Mouse (Mus musculus) hindbrain, embryonic 11.5 days (tissue): ENCODE data around the gene Hnf4a. TPM values are rescaled to one million over a fixed set of nuclear protein-coding genes. Genes with fewer than 3 reads are reported as not detected.

ENCODE experiments used
- ATAC-seq: fragments of 200-750 bp; cut with Nextera tagmentation; 2 replicates; pipeline ENCODE4 v1.8.0; 2017; ENCODE audit warnings: mild to moderate bottlenecking, moderate TSS enrichment, moderate library complexity; ENCODE audit not compliant: low FRiP score
- DNase-seq: peaks from one replicate; pipeline ENCODE4 v3.0.0-alpha.2; 2015; ENCODE audit warnings: low spot score
- H3K27ac ChIP-seq: fragments of 300-500 bp; sonication (generic); 2 replicates; pipeline ENCODE4 v1.5.1; 2014; ENCODE audit warnings: mild to moderate bottlenecking, low read depth, low read length
- H3K27me3 ChIP-seq: fragments of 300-500 bp; sonication (generic); 2 replicates; pipeline ENCODE4 v1.6.1; 2014; ENCODE audit warnings: mild to moderate bottlenecking, low read length, moderate library complexity, mixed read lengths; ENCODE audit not compliant: control insufficient read depth, insufficient read depth
- H3K36me3 ChIP-seq: fragments of 300-500 bp; sonication (generic); 2 replicates; pipeline ENCODE4 v1.6.1; 2014; ENCODE audit warnings: mild to moderate bottlenecking, low read length, moderate library complexity, mixed read lengths; ENCODE audit not compliant: control insufficient read depth, insufficient read depth
- H3K4me1 ChIP-seq: fragments of 300-500 bp; sonication (generic); replicated peaks from 2 replicates; pipeline ENCODE4 v1.6.1; 2014; ENCODE audit warnings: low read length, mixed read lengths; ENCODE audit not compliant: control insufficient read depth, insufficient read depth
- H3K4me2 ChIP-seq: fragments of 300-500 bp; sonication (generic); replicated peaks from 2 replicates; pipeline ENCODE4 v1.6.1; 2014; ENCODE audit warnings: mild to moderate bottlenecking, low read depth, low read length
- H3K4me3 ChIP-seq: fragments of 300-500 bp; sonication (generic); 2 replicates; pipeline ENCODE4 v1.5.1; 2014; ENCODE audit warnings: low read depth, low read length
- H3K9ac ChIP-seq: fragments of 300-500 bp; sonication (generic); 2 replicates; pipeline ENCODE4 v1.6.1; 2014; ENCODE audit warnings: low read depth, low read length
- H3K9me3 ChIP-seq: fragments of 300-500 bp; sonication (generic); 2 replicates; pipeline ENCODE4 v1.6.1; 2016; ENCODE audit warnings: low read length; ENCODE audit not compliant: control insufficient read depth
- WGBS: fragments of 180-500 bp; shearing (Covaris S2); extraction: QIAGEN DNeasy Blood & Tissue Kit; methylation state at CpG from one replicate; pipeline ENCODE4 v1.1.7; 2014; 5-methylcytosine and 5-hydroxymethylcytosine counted together
- polyA plus RNA-seq: library from polyadenylated mRNA; unstranded; fragments of >200 nt; fragmentation: Nextera tagmentation; extraction: Ambion mirVana; gene quantifications from 2 replicates; pipeline ENCODE4 v1.2.1, GENCODE M21; 2014

Gene Hnf4a
- polyA plus RNA-seq, 1 experiment from 2014 or later: not detected

DNA sequence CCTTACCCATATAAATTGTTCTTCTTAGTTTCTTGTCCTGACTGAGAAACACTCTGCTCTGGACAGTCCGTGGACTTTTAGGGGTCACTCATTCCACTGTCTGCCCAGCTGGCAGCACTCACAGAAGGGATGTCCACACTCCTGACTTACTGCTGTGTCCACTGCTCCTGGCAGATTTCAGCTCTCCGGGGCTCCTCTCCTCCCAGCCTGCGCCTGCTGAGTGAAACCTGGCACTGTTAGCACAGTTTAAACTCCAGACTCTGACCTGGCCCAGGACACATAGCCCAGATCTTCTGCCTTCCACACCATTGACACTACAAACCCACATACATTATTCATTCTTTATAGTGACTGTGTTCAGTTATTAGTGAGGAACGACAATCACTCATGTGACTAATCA is 42.6 kb upstream of the Hnf4a start:
- no peaks in the 10 kb centered on the region for H3K4me1 ChIP-seq
- DNase-seq (no peak), ATAC-seq (no peak)
- no peak overlapping the region for H3K4me2 ChIP-seq
- no peak overlapping the region for H3K27ac ChIP-seq
- no peak overlapping the region for H3K4me3 ChIP-seq
- H3K9me3 ChIP-seq: no peaks in the 10 kb centered on the region
- H3K27me3 ChIP-seq: no peaks in the 10 kb centered on the region
- WGBS: 77% methylated on average over 4 of the region's 4 CpGs
- no peaks in the 10 kb centered on the region for H3K36me3 ChIP-seq
- H3K9ac ChIP-seq: no peak overlapping the region

DNA sequence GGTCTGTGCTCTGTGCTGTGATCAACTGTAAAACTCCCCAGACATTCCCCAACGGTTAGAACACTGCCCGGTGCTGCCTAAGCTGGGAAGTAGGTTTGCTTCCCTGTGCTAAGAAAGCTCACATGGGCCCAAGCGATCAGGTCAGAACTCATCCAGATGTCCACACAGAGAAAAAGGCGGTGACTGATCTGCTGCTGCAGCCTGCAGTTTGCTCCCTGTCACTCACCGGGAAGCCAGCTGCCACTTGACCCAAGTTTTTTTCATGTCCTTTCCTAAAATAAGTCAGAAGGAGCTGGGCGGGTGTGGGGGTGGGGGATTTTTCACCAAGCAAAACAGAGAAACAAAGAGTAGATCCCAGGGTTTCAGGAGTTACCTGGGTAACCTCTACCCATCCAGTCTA is 42.0 kb upstream of the Hnf4a start:
- Histone ChIP-seq H3K4me3 (no peak overlapping the region), H3K27ac (no peak overlapping the region), H3K27me3 (no peaks in the 10 kb centered on the region), H3K4me1 (no peaks in the 10 kb centered on the region), H3K9ac (no peak overlapping the region), H3K36me3 (no peaks in the 10 kb centered on the region), H3K4me2 (no peak overlapping the region), H3K9me3 (no peaks in the 10 kb centered on the region)
- no peak for DNase-seq
- no peak for ATAC-seq
- 65% methylated on average over 6 of the region's 6 CpGs for WGBS

DNA sequence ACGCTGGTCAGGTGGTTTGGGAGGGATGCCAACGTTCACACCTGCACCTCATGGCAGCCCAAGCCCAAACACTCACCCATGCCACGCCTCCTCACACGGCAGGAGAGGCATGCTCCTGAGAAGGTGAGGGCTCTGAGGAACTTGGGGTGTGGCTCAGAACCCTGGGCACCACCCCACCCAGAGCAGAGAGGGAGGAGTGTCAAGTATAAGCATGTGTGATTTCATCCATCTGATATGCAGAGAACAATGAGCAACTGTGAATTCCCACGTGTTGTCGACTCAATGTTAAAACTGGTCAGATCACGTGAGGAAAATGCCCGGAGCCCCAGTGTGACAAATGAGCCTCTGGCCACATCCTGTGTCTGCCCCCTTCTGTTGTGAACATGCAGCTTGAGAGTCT is 39.8 kb upstream of the Hnf4a start:
- no peak overlapping the region for H3K27ac ChIP-seq
- H3K9ac ChIP-seq: no peak overlapping the region
- no peaks in the 10 kb centered on the region for H3K9me3 ChIP-seq
- DNase-seq (no peak), ATAC-seq (no peak)
- no peak overlapping the region for H3K4me3 ChIP-seq
- no peak overlapping the region for H3K4me2 ChIP-seq
- 81% methylated on average over 8 of the region's 8 CpGs for whole genome bisulfite sequencing
- H3K27me3 ChIP-seq: no peaks in the 10 kb centered on the region
- peaks cover 5% of the 10 kb centered on the region; the same call in 1 of the 2 replicates for H3K4me1 ChIP-seq
- no peaks in the 10 kb centered on the region for H3K36me3 ChIP-seq

DNA sequence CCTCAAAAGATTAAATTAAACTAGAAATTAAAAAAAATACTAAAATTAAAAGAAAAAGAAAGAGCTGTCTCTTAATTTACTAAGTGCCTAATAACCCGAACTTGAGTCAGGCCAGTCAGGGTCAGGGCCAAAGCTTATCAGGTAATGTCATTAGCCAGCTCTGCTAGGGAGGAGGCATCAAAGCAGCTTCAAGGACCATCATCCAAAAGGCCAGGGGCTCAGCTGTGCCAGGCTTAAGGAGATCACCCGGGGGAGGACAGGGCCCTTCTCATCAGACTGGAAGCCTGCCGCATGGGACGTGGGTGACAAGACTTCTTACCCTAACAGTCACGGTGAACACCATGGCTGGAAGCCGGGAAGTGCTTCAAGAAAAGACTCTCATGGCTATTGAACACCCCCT is 39.0 kb upstream of the Hnf4a start:
- Histone ChIP-seq H3K4me3 (no peak overlapping the region), H3K27me3 (no peaks in the 10 kb centered on the region), H3K9ac (no peak overlapping the region), H3K4me1 (peaks cover 5% of the 10 kb centered on the region; the same call in 1 of the 2 replicates), H3K36me3 (no peaks in the 10 kb centered on the region), H3K4me2 (no peak overlapping the region), H3K27ac (no peak overlapping the region), H3K9me3 (no peaks in the 10 kb centered on the region)
- ATAC-seq (no peak), DNase-seq (no peak)
- WGBS: 94% methylated on average over 6 of the region's 6 CpGs

DNA sequence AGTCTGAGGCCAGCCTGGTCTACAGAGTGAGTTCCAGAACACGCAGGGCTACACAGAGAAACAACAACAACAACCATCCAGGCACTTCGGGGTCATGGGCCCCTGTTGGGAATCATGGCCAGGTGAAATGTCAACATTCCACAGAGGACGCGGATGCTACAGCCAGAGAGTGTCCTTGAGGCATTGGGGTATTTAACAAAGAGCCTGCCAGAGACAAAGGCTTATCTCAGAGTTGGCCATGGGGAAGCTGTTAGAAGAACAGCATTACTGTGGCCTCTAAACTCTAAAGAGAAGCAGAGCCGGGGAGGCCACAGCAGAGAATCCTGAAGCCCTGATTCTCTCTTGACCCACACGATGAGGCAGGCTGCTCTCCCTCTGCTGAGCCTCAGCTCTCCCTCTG is 37.7 kb upstream of the Hnf4a start:
- Histone ChIP-seq H3K9me3 (no peaks in the 10 kb centered on the region), H3K9ac (no peak overlapping the region), H3K27me3 (no peaks in the 10 kb centered on the region), H3K4me1 (peaks cover 5% of the 10 kb centered on the region; the same call in 1 of the 2 replicates), H3K4me3 (no peak overlapping the region), H3K27ac (no peak overlapping the region), H3K4me2 (no peak overlapping the region), H3K36me3 (no peaks in the 10 kb centered on the region)
- no peak for ATAC-seq
- DNase-seq: no peak
- 91% methylated on average over 6 of the region's 6 CpGs for WGBS

DNA sequence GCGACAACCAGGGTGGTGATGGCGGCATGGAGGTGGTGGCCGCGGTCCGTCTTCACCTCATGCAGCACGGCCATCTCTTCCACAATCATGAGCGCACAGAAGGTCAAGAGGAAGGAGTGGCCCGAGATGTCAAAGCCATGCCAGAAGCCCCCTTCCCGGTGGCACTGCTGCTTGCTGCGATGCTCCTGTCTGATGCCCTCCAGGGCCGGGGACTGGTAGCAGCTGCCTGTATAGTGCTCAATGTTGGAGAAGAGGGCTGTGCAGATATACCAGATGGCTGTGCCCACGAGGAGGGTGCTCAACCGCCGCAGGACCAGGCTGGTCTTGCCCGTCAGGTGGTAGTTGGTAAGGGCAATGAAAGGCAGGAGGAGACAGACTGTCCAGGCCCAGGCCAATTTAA is 36.9 kb upstream of the Hnf4a start:
- 97% methylated on average over 15 of the region's 15 CpGs for WGBS
- Histone ChIP-seq H3K27me3 (no peaks in the 10 kb centered on the region), H3K9ac (no peak overlapping the region), H3K4me2 (no peak overlapping the region), H3K4me1 (peaks cover 5% of the 10 kb centered on the region; the same call in 1 of the 2 replicates), H3K4me3 (no peak overlapping the region), H3K9me3 (no peaks in the 10 kb centered on the region), H3K36me3 (no peaks in the 10 kb centered on the region), H3K27ac (no peak overlapping the region)
- no peak for DNase-seq
- ATAC-seq: no peak

DNA sequence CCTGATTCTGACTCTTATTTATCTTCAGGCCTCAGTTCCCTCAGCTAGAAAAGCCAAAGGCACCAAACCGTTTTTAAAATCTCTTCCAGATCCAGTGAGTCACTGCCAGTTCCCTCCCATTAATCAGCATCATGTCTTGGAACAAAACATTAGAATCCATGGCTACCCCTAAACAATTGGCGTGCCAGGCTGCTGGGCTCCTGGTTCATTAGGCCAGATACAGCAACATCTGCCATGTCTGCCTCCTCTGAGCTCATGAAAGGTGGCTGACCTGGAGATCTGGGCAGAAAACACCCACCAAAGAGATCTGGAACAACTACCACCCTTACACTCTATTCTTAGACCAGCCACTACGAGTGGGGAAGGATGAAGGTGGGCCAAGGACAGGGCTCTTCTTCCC is 35.5 kb upstream of the Hnf4a start:
- Histone ChIP-seq H3K27me3 (no peaks in the 10 kb centered on the region), H3K4me1 (peaks cover 5% of the 10 kb centered on the region; the same call in 1 of the 2 replicates), H3K9ac (no peak overlapping the region), H3K4me3 (peak overlapping the region; percentile 86; the same call in 1 of the 2 replicates), H3K36me3 (no peaks in the 10 kb centered on the region), H3K4me2 (peak overlapping the region; percentile 89; the same call in 1 of the 2 replicates), H3K27ac (no peak overlapping the region), H3K9me3 (no peaks in the 10 kb centered on the region)
- ATAC-seq: no peak
- no peak for DNase-seq
- 58% methylated on average over 3 of the region's 3 CpGs for WGBS

DNA sequence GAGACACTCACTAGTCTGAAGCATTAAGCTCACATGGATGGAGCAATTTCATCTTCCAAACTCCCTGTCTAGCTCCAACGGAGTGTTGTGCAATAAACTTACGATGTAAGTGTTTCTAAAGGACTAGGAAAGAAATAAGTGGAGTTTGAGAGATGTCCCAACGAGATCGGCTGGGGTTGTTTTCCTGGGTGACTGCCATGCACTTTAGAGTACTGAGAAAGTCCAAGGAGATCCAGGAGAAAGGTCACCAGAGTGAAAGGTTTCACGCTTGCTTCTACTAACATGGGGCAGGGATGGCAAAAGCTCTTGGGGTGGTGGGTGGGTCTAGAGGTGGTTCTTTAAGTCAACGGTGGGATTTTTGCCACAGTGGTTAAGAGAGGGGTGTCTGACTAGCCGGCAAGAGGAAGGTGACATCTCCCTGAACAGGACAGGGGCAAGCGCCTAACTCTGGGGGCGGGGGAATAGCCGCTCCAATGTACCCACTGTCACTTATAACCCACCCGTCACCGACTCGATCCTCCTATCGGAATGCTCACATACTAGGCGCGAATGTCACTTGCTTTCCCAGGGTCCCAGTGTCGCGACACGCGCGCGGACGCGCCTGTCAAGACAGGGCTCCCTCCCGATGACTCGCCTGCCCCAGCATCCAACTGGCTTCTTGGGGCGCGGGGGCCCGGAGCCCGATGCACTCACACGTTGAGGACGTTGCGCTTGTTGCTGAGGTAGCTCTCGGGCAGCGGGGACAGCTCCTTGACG is 34.7 kb upstream of the Hnf4a start:
- Histone ChIP-seq H3K27ac (no peak overlapping the region), H3K4me3 (peak overlapping the region; percentile 86), H3K4me1 (peaks cover 5% of the 10 kb centered on the region; the same call in 1 of the 2 replicates), H3K9me3 (no peaks in the 10 kb centered on the region), H3K4me2 (peak overlapping the region; percentile 89), H3K9ac (peak overlapping the region; percentile 85), H3K36me3 (no peaks in the 10 kb centered on the region), H3K27me3 (no peaks in the 10 kb centered on the region)
- ATAC-seq (peak; percentile 78), DNase-seq (no peak)
- WGBS: 5% methylated on average over 36 of the region's 36 CpGs

DNA sequence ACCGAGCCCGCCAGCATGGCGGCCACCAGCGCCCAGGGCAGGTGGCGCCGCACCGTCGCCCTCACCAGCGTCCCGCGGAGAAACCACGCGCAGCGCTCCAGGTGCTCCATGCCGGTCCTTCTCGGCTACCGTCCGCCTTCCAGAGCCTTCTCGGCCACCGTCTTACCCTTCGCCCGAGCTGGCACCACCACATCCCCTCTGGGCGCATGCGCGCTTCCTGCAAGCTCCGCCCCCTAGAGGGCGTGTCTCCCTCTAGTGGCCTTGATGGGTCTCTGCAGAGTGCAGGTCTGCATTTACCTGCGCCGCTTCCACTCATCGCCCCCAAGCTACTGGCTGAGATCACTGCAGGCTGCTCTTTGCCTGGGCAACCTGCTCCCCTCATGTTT is 34.1 kb upstream of the Hnf4a start, which contains the start of gene Fitm2:
Gene Fitm2 (minus strand): TSS at position 164 of the 386 bp plus-strand sequence.
- 0% methylated on average over 30 of the region's 30 CpGs for WGBS
- Histone ChIP-seq H3K4me2 (peak within 1 kb of the TSS; percentile 89), H3K4me1 (peaks cover 5% of the 10 kb centered on the region; the same call in 1 of the 2 replicates), H3K9ac (peak within 1 kb of the TSS; percentile 85), H3K9me3 (no peaks in the 10 kb centered on the region), H3K27me3 (no peaks in the 10 kb centered on the region), H3K4me3 (peak within 1 kb of the TSS; percentile 86), H3K36me3 (no peaks in the 10 kb centered on the region), H3K27ac (no peak within 1 kb of the TSS)
- peak; percentile 90 for ATAC-seq
- peak; percentile 99 for DNase-seq
